Mouse (Mus musculus) megakaryocyte, adult 5-6 weeks (primary cell): ENCODE data around the gene Ikzf2. TPM values are rescaled to one million over a fixed set of nuclear protein-coding genes. Genes with fewer than 3 reads are reported as not detected.
A peak's percentile ranks its signal among the peaks of the same experiment; 100 is the strongest.

Source experiments
- ATAC-seq: 2 replicates; pipeline ENCODE4 v1.8.0; 2016; ENCODE audit warnings: mild to moderate bottlenecking, inconsistent platforms; ENCODE audit not compliant: poor library complexity, severe bottlenecking
- total RNA-seq, 2 experiments: library from RNA; stranded (forward) in 1 of 2; stranded (reverse) in 1 of 2; fragments of 153-499, 151-499 nt in 1 of 2; fragments of 221-1000, 200-1000 nt in 1 of 2; gene quantifications; 2 replicates each; pipeline versions ENCODE4 v1.2.3 to v1.2.4; 2015 to 2017

The Ikzf2 gene
- total RNA-seq, 2 experiments from 2014 or later, result 6.7 to 8.8 TPM

- no peak for ATAC-seq
These were observed 167.7 kb downstream of the Ikzf2 start for GRCm38 (mm10) chr1:69519356-69519755.

- peak; percentile 55 for ATAC-seq
These were observed 169.0 kb downstream of the Ikzf2 start for GRCm38 (mm10) chr1:69518012-69518411.

- ATAC-seq, result no peak
These were observed 170.9 kb downstream of the Ikzf2 start for GRCm38 (mm10) chr1:69516144-69516543.

- ATAC-seq, result peak; percentile 63
These were observed 173.3 kb downstream of the Ikzf2 start for GRCm38 (mm10) chr1:69513595-69514250.

GRCm38 (mm10) chr1:69508275-69508674, 178.8 kb downstream of the Ikzf2 start:
- no peak for ATAC-seq

GRCm38 (mm10) chr1:69507513-69507912, 179.5 kb downstream of the Ikzf2 start:
- no peak for ATAC-seq

- ATAC-seq, result no peak
These were observed 180.4 kb downstream of the Ikzf2 start for GRCm38 (mm10) chr1:69506615-69507159.

- no peak for ATAC-seq
These were observed 181.0 kb downstream of the Ikzf2 start for GRCm38 (mm10) chr1:69506011-69506410.

GRCm38 (mm10) chr1:69500388-69500787, 186.7 kb downstream of the Ikzf2 start:
- no peak for ATAC-seq

GRCm38 (mm10) chr1:69499652-69500051, 187.4 kb downstream of the Ikzf2 start:
- no peak for ATAC-seq

GRCm38 (mm10) chr1:69498862-69499306, 188.2 kb downstream of the Ikzf2 start:
- no peak for ATAC-seq

- ATAC-seq, result peak; percentile 83
These were observed 191.0 kb downstream of the Ikzf2 start for GRCm38 (mm10) chr1:69496055-69496454.

- peak; percentile 16; the same call in 1 of the 2 replicates for ATAC-seq
These were observed 193.6 kb downstream of the Ikzf2 start for GRCm38 (mm10) chr1:69493309-69494047.

- ATAC-seq, result no peak
These were observed 195.0 kb downstream of the Ikzf2 start for GRCm38 (mm10) chr1:69492013-69492412.

- ATAC-seq, result no peak
These were observed 198.0 kb downstream of the Ikzf2 start for GRCm38 (mm10) chr1:69489026-69489425.

GRCm38 (mm10) chr1:69488625-69489024, 198.4 kb downstream of the Ikzf2 start:
- ATAC-seq, result 0 out of 2 replicates have a peak, but pooled peaks have one; percentile 22

Other genes with a start within 250 kb of the Ikzf2 start
- not detected in 2 replicates for gene Spag16, start 139.7 kb upstream of the Ikzf2 start, total RNA-seq (2015)
- gene Spag16, start 139.7 kb upstream of the Ikzf2 start, total RNA-seq (2017), result not detected in 2 replicates